Mouse (Mus musculus) hindbrain, embryonic 14.5 days (tissue): ENCODE measurements around the gene App. TPM values are rescaled to one million over a fixed set of nuclear protein-coding genes. Genes with fewer than 3 reads are reported as not detected.
A peak's percentile ranks its signal among the peaks of the same experiment; 100 is the strongest.

Experiments used
- ATAC-seq: fragments of 200-750 bp; cut with Nextera tagmentation; 2 replicates; pipeline ENCODE4 v1.8.0; 2017; ENCODE audit warnings: moderate number of reproducible peaks, mild to moderate bottlenecking, moderate TSS enrichment, moderate library complexity; ENCODE audit not compliant: low FRiP score
- DNase-seq: peaks from one replicate; pipeline ENCODE4 v3.0.0-alpha.2; 2015; ENCODE audit warnings: low spot score
- H3K27ac ChIP-seq: fragments of 300-500 bp; sonication (generic); 2 replicates; pipeline ENCODE4 v1.5.1; 2014; ENCODE audit warnings: mild to moderate bottlenecking, moderate library complexity
- H3K27me3 ChIP-seq: fragments of 300-500 bp; sonication (generic); 2 replicates; pipeline ENCODE4 v1.6.1; 2014; ENCODE audit warnings: mild to moderate bottlenecking, low read length, mixed read lengths; ENCODE audit not compliant: control insufficient read depth, insufficient read depth
- H3K36me3 ChIP-seq: fragments of 300-500 bp; sonication (generic); replicated peaks from 2 replicates; pipeline ENCODE4 v1.6.1; 2014; ENCODE audit not compliant: control insufficient read depth, insufficient read depth
- H3K4me1 ChIP-seq: fragments of 300-500 bp; sonication (generic); replicated peaks from 2 replicates; pipeline ENCODE4 v1.6.1; 2014; ENCODE audit warnings: antibody characterized with exemption, low read length, mixed read lengths; ENCODE audit not compliant: control insufficient read depth, insufficient read depth
- H3K4me2 ChIP-seq: fragments of 300-500 bp; sonication (generic); replicated peaks from 2 replicates; pipeline ENCODE4 v1.6.1; 2014; ENCODE audit warnings: mild to moderate bottlenecking, moderate library complexity
- H3K4me3 ChIP-seq: fragments of 300-500 bp; sonication (generic); replicated peaks from 2 replicates; pipeline ENCODE4 v1.5.1; 2014; ENCODE audit warnings: mild to moderate bottlenecking, low read length
- H3K9ac ChIP-seq: fragments of 300-500 bp; sonication (generic); 2 replicates; pipeline ENCODE4 v1.6.1; 2014
- H3K9me3 ChIP-seq: fragments of 300-500 bp; sonication (generic); 2 replicates; pipeline ENCODE4 v1.6.1; 2016; ENCODE audit warnings: low read length; ENCODE audit not compliant: control insufficient read depth
- WGBS: fragments of 180-500 bp; shearing (Covaris S2); extraction: QIAGEN DNeasy Blood & Tissue Kit; methylation state at CpG from one replicate; pipeline ENCODE4 v1.1.7; 2014; 5-methylcytosine and 5-hydroxymethylcytosine counted together
- polyA plus RNA-seq: library from polyadenylated mRNA; unstranded; fragments of >200 nt; fragmentation: Nextera tagmentation; extraction: Ambion mirVana; gene quantifications from 2 replicates; pipeline ENCODE4 v1.2.1, GENCODE M21; 2014

App gene
- polyA plus RNA-seq, 1 experiment from 2014 or later: 430 TPM

DNA sequence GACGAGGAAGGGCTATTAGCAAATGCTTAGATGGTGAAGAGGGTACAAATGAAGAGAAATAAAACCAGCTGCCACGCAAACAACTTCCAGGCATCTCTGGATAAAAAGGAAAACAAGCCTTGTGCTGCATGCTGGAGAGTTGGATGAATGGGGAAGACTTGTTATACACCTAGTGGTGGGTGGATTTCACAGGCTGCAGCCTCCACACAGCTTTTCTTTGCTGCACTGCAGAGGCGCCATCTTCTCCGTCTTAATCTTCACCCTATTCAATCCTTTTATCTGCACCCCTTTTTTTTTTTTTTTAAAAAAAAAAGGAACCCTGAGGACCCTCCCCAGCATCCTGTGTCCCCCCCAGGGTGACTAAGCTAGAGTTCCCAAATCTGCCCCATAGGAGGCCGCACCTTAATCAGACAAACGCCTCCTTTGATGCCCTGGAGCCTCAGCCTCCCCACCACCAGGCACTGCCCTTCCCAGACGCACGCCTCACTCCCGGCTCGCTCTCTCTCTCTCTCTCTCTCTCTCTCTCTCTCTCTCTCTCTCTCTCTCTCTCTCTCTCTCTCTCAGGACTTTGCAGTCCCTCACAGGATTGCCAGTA lies 1.5 kb downstream of the App start:
- Histone ChIP-seq H3K9ac (peak overlapping the region; percentile 99), H3K36me3 (peaks cover 10% of the 10 kb centered on the region), H3K4me1 (peaks cover 33% of the 10 kb centered on the region), H3K4me3 (peak overlapping the region; percentile 97), H3K27ac (peak overlapping the region; percentile 96), H3K4me2 (peak overlapping the region; percentile 56), H3K9me3 (no peaks in the 10 kb centered on the region), H3K27me3 (no peaks in the 10 kb centered on the region)
- ATAC-seq (peak; percentile 73), DNase-seq (peak; percentile 77)
- WGBS: 0% methylated on average over 10 of the region's 10 CpGs

DNA sequence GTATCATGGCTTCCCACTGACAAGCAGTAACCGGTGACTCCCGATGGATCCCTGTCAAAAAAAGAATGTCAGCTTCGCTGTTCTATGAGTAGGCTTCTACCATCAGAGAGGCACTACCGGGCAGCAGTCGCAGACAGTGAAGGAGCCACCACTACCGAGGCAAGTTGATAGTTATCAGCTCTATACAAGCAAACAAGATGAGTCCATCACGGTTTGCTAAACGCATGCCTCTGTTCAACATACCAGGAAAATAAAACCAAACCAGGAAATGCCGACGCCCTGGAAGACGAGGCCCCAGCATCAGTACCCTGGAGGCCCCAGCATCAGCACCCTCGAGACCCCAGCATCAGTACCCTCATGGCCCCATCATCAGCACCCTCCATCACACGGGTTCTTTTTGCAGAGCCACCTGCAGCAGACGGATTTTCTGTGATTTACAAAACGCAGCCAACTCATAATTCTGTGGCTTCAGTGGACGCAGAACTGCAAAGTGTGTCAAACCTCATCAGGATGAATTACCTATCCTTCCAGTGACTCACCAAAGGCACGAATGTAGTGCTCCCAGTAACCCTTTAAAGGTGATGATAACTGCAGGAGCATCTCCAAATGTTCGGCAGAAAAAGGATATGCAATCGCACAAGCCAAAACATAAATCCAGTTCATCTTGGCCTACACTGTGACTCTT lies 2.6 kb downstream of the App start:
- ATAC-seq: no peak
- DNase-seq: no peak
- Histone ChIP-seq H3K4me1 (peaks cover 36% of the 10 kb centered on the region), H3K4me2 (peak overlapping the region; percentile 56), H3K9me3 (no peaks in the 10 kb centered on the region), H3K27ac (peak overlapping the region; percentile 52; the same call in 1 of the 2 replicates), H3K36me3 (peaks cover 10% of the 10 kb centered on the region), H3K27me3 (no peaks in the 10 kb centered on the region), H3K4me3 (peak overlapping the region; percentile 97), H3K9ac (peak overlapping the region; percentile 66)
- 37% methylated on average over 19 of the region's 19 CpGs for WGBS

DNA sequence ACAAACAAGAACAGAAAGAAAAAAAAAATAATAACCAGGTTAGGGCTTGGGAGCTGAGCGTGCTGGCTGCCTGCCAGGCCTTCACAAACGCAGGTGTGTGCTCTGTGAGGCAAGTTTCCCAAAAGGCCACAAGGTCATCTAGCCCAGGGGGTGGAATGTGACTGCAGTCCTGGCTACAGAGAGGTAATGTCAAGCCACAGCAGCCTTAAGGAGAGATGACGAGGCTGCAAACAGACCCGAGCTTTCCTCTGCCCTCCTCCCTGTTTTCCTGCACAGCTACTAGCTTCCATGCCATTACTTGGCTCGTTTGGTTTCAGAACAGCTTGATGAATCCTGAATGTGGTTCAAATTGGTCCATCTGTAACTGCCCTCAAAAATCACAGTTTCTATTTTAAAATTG lies 4.7 kb downstream of the App start:
- ATAC-seq (no peak), DNase-seq (no peak)
- H3K4me2 ChIP-seq: peak overlapping the region; percentile 56
- 42% methylated on average over 5 of the region's 5 CpGs for WGBS
- no peak overlapping the region for H3K4me3 ChIP-seq
- no peak overlapping the region; the same call in 1 of the 2 replicates for H3K27ac ChIP-seq
- no peaks in the 10 kb centered on the region for H3K9me3 ChIP-seq
- peaks cover 43% of the 10 kb centered on the region for H3K4me1 ChIP-seq
- H3K36me3 ChIP-seq: peaks cover 10% of the 10 kb centered on the region
- H3K9ac ChIP-seq: no peak overlapping the region
- no peaks in the 10 kb centered on the region for H3K27me3 ChIP-seq

DNA sequence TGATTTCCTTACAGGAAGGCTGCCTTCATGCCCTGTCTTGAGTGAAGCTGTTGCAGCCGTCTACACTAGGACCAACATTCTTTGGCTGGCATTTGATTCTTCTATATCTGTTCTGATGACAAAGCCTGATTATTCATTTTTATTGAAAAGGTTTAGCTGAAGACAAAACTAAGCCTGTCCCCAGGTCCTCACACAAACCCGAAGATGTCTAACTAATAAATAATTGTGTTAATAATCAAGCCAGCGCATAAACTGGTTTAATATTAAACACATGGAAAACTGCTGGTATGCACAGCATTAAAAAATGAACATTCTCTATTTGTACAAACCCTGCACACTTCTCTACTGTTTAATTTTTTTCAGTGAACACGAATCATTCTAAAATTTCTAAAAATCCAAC lies 7.4 kb downstream of the App start:
- Histone ChIP-seq H3K27me3 (no peaks in the 10 kb centered on the region), H3K36me3 (peaks cover 10% of the 10 kb centered on the region), H3K4me3 (no peak overlapping the region), H3K4me2 (no peak overlapping the region), H3K4me1 (peaks cover 42% of the 10 kb centered on the region), H3K27ac (no peak overlapping the region), H3K9ac (no peak overlapping the region), H3K9me3 (no peaks in the 10 kb centered on the region)
- no peak for ATAC-seq
- no peak for DNase-seq
- WGBS: 70% methylated on average over 4 of the region's 4 CpGs

DNA sequence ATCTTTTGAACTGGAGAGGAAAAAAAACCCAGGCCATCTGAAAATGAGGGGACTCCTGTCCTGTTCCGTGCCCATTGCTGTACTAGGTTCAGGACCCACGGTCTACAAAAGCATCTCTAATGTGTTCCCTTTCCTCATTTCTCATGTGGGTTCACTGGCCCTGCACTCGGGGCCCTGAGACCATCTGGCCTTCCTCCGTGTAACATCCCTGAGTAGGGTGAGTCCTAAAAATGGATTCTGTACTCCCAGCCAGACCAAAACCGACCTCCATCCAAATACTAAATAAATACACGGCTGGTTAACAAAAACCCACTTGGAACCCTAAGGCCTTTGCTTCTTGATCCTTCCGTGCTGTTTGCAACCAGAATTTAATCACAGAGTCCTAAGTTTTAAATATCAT lies 7.9 kb downstream of the App start:
- H3K27ac ChIP-seq: peak overlapping the region; percentile 41; the same call in 1 of the 2 replicates
- peak overlapping the region; percentile 17; the same call in 1 of the 2 replicates for H3K4me2 ChIP-seq
- peaks cover 10% of the 10 kb centered on the region for H3K36me3 ChIP-seq
- no peak for ATAC-seq
- peaks cover 37% of the 10 kb centered on the region for H3K4me1 ChIP-seq
- H3K27me3 ChIP-seq: no peaks in the 10 kb centered on the region
- WGBS: 59% methylated on average over 7 of the region's 7 CpGs
- no peak overlapping the region for H3K9ac ChIP-seq
- H3K4me3 ChIP-seq: no peak overlapping the region
- DNase-seq: no peak
- H3K9me3 ChIP-seq: no peaks in the 10 kb centered on the region

DNA sequence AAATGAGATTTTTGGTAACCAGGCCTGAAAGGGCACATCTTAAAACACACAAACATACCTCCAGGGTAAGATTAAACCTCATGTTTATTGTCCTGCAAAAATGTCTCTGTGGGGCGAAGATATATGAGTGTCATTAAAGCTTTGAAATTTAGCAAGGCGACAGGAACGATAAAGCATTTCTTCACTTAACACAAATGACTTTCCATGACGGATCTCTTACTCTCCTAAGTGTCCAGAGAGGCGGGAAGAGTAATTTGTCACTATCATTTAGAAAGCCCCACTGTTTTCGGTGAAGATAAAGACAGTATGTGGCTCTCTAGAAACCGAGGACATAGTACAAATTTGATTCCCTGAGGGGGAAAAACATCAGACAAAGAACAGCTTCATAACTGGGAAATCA lies 8.4 kb downstream of the App start:
- WGBS: 41% methylated on average over 7 of the region's 7 CpGs
- ATAC-seq (no peak), DNase-seq (no peak)
- Histone ChIP-seq H3K4me3 (no peak overlapping the region), H3K4me1 (peaks cover 32% of the 10 kb centered on the region), H3K36me3 (peaks cover 10% of the 10 kb centered on the region), H3K9me3 (no peaks in the 10 kb centered on the region), H3K27ac (peak overlapping the region; percentile 41; the same call in 1 of the 2 replicates), H3K4me2 (peak overlapping the region; percentile 17; the same call in 1 of the 2 replicates), H3K27me3 (no peaks in the 10 kb centered on the region), H3K9ac (no peak overlapping the region)

DNA sequence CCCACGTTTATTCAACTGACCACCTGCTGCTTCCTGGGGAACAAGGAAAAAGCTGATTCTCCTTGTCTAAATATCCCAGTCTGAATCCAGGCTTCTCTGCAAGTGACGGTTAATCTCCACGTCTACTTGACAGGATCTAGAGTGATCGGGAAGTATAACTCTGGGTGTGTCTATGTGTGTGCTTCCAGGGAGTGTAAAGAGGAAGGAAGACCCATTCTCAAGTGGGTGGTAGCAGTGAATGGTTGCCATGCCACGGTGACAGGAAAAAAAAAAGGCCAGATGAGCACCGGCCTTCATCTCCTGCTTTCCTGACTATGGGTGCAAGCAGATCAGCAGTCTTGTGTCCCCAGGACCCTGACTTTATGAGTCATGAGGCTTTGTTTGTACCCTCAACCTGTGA lies 10.8 kb downstream of the App start:
- Histone ChIP-seq H3K4me2 (no peak overlapping the region), H3K36me3 (0 out of 2 replicates have a peak, but pooled peaks cover 4% of the 10 kb centered on the region), H3K27ac (no peak overlapping the region), H3K9me3 (no peaks in the 10 kb centered on the region), H3K9ac (no peak overlapping the region), H3K4me3 (no peak overlapping the region), H3K27me3 (no peaks in the 10 kb centered on the region), H3K4me1 (peaks cover 13% of the 10 kb centered on the region; the same call in 1 of the 2 replicates)
- ATAC-seq (no peak), DNase-seq (no peak)
- WGBS: 84% methylated on average over 6 of the region's 6 CpGs

DNA sequence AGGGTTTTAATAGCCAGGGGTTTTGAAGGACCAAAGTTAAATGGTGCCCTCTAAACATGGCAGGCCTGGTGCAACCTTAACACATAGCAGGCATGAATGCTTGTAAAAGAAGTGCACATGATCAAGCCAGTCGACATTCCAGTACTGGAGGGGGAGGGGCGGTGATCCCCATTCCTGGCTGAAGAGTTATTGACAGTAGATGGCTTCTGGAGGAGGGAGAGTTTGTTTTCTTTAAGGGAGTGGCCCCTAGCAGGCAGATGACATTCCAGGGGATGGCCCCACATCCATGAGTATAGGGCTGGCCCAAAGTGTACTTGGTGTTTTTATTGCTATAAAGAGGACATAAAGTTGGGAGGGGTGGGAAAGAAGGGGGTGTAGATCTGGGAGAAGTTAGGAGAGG lies 13.4 kb downstream of the App start:
- Histone ChIP-seq H3K27ac (no peak overlapping the region), H3K4me2 (no peak overlapping the region), H3K4me3 (no peak overlapping the region), H3K9ac (no peak overlapping the region), H3K36me3 (no peaks in the 10 kb centered on the region), H3K9me3 (no peaks in the 10 kb centered on the region), H3K27me3 (no peaks in the 10 kb centered on the region), H3K4me1 (peaks cover 1% of the 10 kb centered on the region; the same call in 1 of the 2 replicates)
- DNase-seq (no peak), ATAC-seq (no peak)
- WGBS: 87% methylated on average over 2 of the region's 2 CpGs

DNA sequence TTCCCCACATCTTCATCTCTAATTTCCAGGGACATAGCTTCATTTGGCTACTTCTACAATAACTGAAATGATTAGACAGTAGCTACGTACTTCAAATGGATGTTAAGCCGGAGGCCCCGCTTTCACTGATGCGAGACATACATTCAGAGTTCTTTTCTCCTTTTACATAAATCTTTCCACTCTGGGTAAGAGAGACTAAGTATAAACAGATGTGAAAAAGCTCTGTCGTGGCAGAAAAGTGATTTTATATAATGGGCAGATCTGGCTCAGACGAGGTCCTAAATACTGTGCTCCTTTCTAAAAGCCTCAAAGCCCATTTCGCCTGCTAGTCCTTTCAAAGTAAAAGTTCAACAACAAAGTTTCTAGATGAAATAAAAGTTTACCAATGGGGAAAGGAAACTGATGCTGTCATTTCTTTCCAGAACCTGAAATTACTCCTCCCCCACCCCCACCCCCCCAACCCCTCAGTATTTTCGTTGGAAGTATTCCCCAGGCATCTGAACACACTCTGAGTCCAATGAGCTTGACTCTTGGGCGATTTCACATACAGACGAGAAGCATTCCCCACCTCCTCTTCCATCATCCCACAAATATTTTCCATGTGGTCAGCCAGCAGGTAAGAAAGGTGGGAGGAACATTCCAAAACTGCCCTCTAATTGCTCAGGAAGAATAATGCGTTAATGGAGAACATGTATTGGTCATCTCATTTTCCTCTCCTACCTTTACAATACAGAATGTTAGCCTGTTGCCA lies 15.6 kb downstream of the App start:
- no peaks in the 10 kb centered on the region for H3K27me3 ChIP-seq
- ATAC-seq: no peak
- 87% methylated on average over 11 of the region's 11 CpGs for WGBS

More for the DNA sequence above, 15.6 kb downstream of the App start:
- Histone ChIP-seq H3K9ac (no peak overlapping the region), H3K4me2 (no peak overlapping the region), H3K27ac (no peak overlapping the region), H3K4me1 (no peaks in the 10 kb centered on the region), H3K36me3 (no peaks in the 10 kb centered on the region), H3K4me3 (no peak overlapping the region), H3K9me3 (no peaks in the 10 kb centered on the region)
- no peak for DNase-seq
